Mouse (Mus musculus): ENCODE measurements around the gene Eif4e1b.

GRCm38 (mm10) chr13:54792259-54793230 lies 8.7 kb downstream of the Eif4e1b start:
- TF ChIP-seq CTCF (IDR thresholded peaks at IDR 0.05) (peak; percentile 46), POLR2A (IDR thresholded peaks at IDR 0.05; ENCODE audit: insufficient read depth, low read depth, low read length) (no peak), EP300 (IDR thresholded peaks at IDR 0.05; ENCODE audit: insufficient read depth, low read depth, low read length) (no peak)
